Mouse (Mus musculus) CH12.LX (cell line): ENCODE results near the gene Sugt1.

ENCODE experiments used
- CTCF ChIP-seq, 2 experiments: IDR thresholded peaks in 1 of 2; conservative IDR thresholded peaks in 1 of 2; 2 replicates each; pipeline ENCODE4 v1.5.1; 2011 to 2012; ENCODE audit warnings: low read depth in 2 of 2, low read length in 2 of 2, improper control_type of control experiment in 1 of 2, inconsistent platforms in 1 of 2, mild to moderate bottlenecking in 1 of 2, moderate library complexity in 1 of 2
- E2F4 ChIP-seq: IDR thresholded peaks from 2 replicates; pipeline ENCODE4 v1.6.1; 2011; ENCODE audit warnings: low read depth, low read length, improper control_type of control experiment; ENCODE audit not compliant: insufficient replicate concordance
- EP300 ChIP-seq: IDR thresholded peaks from 2 replicates; pipeline ENCODE4 v1.6.1; 2011; ENCODE audit warnings: low read length, improper control_type of control experiment
- MAZ ChIP-seq: IDR thresholded peaks from 2 replicates; pipeline ENCODE4 v1.6.1; 2012; ENCODE audit warnings: low read depth, mild to moderate bottlenecking, inconsistent platforms, low read length, improper control_type of control experiment, moderate library complexity
- MXI1 ChIP-seq: IDR thresholded peaks from 2 replicates; pipeline ENCODE4 v1.6.1; 2011; ENCODE audit warnings: mild to moderate bottlenecking, low read depth, low read length, improper control_type of control experiment
- NELFE ChIP-seq: IDR thresholded peaks from 2 replicates; pipeline ENCODE4 v1.6.1; 2011; ENCODE audit warnings: low read depth, low read length, improper control_type of control experiment
- NRF1 ChIP-seq: IDR thresholded peaks from 2 replicates; pipeline ENCODE4 v1.6.1; 2014; ENCODE audit warnings: low read depth, mild to moderate bottlenecking, inconsistent platforms, low read length, improper control_type of control experiment, moderate library complexity
- POLR2A ChIP-seq: IDR thresholded peaks from 2 replicates; pipeline ENCODE4 v1.6.1; 2011; ENCODE audit warnings: low read depth, mild to moderate bottlenecking, improper control_type of control experiment, low read length
- POLR2AphosphoS2 ChIP-seq: IDR thresholded peaks from 2 replicates; pipeline ENCODE4 v1.6.1; 2011; ENCODE audit warnings: low read depth, low read length, improper control_type of control experiment
- SIN3A ChIP-seq: IDR thresholded peaks from 2 replicates; pipeline ENCODE4 v1.6.1; 2012; ENCODE audit warnings: low read length, improper control_type of control experiment, inconsistent platforms
- TCF12 ChIP-seq: IDR thresholded peaks from 2 replicates; pipeline ENCODE4 v1.6.1; 2014; ENCODE audit warnings: low read depth, mild to moderate bottlenecking, inconsistent platforms, low read length, improper control_type of control experiment
- ZNF384 ChIP-seq: IDR thresholded peaks from 2 replicates; pipeline ENCODE4 v1.6.1; 2012; ENCODE audit warnings: low read depth, low read length, improper control_type of control experiment, inconsistent platforms

- TF ChIP-seq POLR2AphosphoS2, result no peak
- TF ChIP-seq CTCF (conservative IDR thresholded peaks at IDR 0.05 in 1 of 2, IDR thresholded peaks at IDR 0.05 in 1 of 2; ENCODE audit: low read depth in 2 of 2, low read length in 2 of 2), result no peak
- no peak for TF ChIP-seq POLR2A
- no peak for TF ChIP-seq E2F4
- no peak for TF ChIP-seq EP300
- TF ChIP-seq NELFE, result no peak
- TF ChIP-seq NRF1, result no peak
- TF ChIP-seq TCF12, result no peak
- no peak for TF ChIP-seq ZNF384
- no peak for TF ChIP-seq MXI1
- no peak for TF ChIP-seq SIN3A
- no peak for TF ChIP-seq MAZ
Measured at GRCm38 (mm10) chr14:79587852-79588229, 350 bp downstream of the Sugt1 start.
